Mouse (Mus musculus): ENCODE data around the gene Gm44973. TPM values are rescaled to one million over a fixed set of nuclear protein-coding genes. Genes with fewer than 3 reads are reported as not detected.
"Not testable (repeated sequence)": the region's sequence is repeated elsewhere in the genome, so short reads cannot be mapped to it uniquely, and the experiment has no call there.

The Gm44973 gene
- total RNA-seq (2021), result not detected
- long read RNA-seq, experiment 1, partial matches to known transcripts, result 0 of 3 reads
- long read RNA-seq, experiment 1, other reads (novel, unspliced or antisense), result 3 of 3 reads
- long read RNA-seq, experiment 2, partial matches to known transcripts, result 0 of 3 reads
- long read RNA-seq, experiment 2, other reads (novel, unspliced or antisense), result 3 of 3 reads

DNA sequence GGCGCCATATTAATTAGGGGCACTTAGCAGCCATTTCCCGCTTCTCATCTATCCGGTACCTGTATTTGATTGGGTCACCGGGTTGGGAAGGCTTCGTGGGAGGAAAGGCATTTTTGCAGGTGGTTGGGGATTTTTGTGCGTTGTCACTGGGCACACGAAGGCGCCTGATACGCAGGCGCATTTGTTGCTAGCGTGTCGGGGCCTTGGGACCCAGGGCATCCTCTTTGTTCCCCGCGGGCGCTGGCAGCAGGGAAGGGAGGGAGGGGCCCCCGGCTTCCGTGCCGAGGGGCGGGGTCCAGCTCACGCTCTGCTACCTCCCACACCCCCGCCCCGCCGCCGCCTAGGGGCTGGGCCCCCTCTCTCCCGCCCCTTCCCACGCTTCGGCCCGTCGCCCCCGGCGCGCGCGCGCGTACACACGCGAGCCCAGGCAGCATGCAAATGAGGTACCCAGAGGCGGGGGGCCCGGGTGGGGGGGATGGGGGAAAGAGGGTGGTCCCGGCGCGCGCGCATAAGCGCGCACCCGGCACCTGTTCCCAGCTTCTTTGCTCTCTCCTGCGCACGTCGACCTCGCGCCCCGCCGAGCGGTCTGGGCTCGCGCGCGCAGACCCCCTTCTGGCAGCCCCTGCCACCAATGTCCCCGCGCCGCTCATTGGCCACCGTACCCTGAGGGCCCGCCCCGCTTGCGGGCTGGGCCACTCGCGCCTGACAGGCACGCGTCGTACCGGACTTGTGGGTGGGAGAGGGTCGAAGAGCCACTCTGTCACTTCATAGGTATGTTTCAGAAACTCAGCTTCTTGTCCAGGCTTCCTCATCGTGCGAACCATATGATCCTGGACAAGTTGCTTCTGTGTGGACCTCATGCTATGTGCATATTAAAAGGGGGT is at the start of gene Gm44973:
Gene Gm44973, plus strand, starts transcription at position 379 of the 884 bp plus-strand sequence.
- peak; percentile 95 to 97 for DNase-seq (ENCODE audit: low spot score in 2 of 2)

DNA sequence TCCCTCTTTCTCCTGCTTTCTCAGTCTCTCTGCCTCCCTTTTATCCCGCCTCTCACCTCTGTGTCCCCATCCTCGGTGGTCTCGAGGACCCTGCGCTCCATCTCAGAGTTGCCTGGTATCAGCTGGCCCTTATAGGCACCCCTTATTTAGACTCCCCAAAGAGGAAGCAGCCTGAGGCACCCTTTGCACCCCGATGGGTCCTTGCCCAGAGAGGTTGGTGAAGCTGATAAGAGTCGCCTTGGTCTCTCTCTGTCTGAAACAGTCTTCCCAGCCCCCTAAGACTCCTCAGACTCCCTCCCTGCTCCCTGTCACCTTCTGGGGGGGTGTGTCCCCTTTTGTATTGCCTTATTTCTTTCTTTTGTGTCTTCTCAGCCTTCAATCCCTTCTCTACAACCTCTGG is 44.2 kb upstream of the Gm44973 start, which contains the start of gene Sbk3:
Gene Sbk3, minus strand, starts transcription at position 101 of the 400 bp plus-strand sequence.
- no peak for DNase-seq (ENCODE audit: low spot score in 2 of 2)

DNA sequence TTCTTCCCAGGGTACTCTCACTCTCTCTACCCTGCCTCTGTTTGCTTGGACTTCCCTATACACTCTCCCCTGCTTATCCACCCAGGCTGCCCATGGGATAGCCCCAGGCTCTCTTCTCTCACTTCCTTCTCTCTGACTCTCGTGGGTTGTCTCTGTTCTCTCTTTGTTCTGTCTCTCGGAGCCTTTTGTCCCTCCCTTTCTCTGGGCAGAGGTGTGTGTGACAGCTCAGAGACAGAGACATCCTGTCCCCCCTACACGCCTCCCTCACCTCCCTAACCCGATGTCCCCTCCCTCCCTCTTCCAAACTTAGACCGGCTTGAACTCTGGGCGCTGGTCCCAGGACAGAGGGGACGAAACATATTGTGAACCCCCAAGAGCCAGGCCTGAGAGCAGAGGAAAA is 43.6 kb upstream of the Gm44973 start:
- DNase-seq (ENCODE audit: low spot score in 2 of 2), result no peak

DNA sequence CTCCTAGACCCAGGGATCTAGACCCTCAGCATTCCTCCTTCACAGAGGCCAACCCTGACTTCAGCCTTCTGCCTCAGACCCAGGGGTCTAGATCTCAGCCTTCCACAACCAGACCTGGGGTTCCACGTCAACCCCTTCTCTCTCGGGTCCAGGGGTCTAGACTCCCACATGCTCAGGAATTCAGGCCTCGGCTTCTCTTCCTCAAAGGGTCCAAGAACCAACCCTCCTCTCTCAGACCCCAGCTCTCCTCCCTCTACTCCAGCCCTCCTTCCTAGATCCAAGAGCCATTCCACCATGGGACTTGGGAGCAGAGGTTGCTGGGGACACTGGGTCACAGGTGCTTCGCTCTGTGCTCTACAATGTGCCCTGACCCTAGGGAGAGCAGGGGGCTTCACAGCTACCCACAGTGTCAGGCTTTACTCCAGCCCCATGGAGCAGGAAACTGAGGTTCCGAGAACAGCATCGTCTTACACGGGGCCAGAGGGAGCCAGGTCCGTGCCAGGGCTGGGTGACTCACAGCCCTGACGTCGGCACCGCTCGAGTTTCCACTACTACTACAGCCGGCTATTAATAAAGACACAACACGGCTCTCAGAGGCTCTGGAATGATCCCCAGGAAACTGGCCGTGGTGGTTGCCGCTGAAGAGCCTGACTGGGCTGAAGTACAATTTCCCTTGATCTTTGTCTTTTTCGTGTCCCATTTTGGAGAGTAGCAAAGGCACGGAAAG is 42.8 kb upstream of the Gm44973 start:
- peak in 1 of 2 experiments; percentile 59 for DNase-seq (ENCODE audit: low spot score in 2 of 2)

DNA sequence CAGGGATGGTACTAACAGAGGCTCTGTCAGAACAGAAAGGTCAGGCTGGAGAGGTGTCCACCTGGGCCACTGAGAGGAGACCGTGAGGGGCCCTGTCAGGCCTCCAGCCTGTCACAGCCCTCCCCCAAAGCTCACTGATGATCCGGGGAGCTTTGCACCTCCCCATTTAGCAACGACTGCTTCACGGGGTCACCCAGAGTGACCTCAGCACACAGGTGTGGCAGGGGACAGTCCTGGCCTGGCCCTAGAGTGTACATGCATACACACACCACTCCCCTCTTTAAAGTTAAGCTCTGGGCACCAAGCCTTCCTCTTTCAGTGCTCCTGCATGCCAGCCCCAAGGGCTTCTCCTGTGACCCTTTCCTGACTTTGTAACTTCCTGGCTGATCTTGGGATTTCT is 39.8 kb upstream of the Gm44973 start:
- no peak for DNase-seq (ENCODE audit: low spot score in 2 of 2)

- DNase-seq (ENCODE audit: low spot score in 2 of 2), result no peak
Observed at GRCm38 (mm10) chr7:4976832-4977231, 38.5 kb upstream of the Gm44973 start.

- DNase-seq (ENCODE audit: low spot score in 2 of 2), result no peak
Observed at GRCm38 (mm10) chr7:4988250-4988649, 27.0 kb upstream of the Gm44973 start.

DNA sequence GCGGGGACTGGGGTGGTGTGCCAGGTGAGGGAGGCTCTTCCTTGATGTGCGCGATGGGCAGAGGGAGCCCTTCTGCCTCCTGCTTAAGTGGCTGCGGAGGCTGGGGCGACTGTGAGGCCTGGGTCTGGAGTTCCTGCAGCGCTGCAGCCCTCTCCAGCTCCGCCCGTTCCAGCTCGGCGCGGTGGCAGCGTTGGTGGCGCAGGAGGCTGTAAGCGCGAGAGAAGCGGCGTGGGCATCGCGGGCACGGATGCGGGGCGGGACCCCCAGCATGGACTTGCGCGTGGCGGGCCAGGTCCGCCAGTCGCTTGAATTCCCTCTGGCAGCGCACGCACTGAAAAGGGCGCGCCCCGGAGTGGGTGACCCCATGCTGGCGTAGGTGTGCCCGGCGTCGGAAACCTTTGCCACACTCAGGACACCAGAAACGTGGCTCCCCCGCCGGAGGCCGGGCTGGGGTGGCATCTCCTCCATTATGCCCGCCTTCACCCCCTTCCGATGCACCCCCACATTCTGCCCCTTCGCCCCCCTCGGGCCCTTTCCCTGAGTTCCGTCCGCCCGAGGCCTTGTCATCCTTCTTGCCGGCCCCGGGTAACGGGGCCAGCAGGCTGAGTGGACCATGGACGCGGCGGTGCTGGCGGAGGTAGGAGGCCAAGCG is 21.8 kb upstream of the Gm44973 start:
- no peak for DNase-seq (ENCODE audit: low spot score in 2 of 2)

- no peak for DNase-seq (ENCODE audit: low spot score in 2 of 2)
Observed at GRCm38 (mm10) chr7:4993999-4994788, 21.1 kb upstream of the Gm44973 start.

DNA sequence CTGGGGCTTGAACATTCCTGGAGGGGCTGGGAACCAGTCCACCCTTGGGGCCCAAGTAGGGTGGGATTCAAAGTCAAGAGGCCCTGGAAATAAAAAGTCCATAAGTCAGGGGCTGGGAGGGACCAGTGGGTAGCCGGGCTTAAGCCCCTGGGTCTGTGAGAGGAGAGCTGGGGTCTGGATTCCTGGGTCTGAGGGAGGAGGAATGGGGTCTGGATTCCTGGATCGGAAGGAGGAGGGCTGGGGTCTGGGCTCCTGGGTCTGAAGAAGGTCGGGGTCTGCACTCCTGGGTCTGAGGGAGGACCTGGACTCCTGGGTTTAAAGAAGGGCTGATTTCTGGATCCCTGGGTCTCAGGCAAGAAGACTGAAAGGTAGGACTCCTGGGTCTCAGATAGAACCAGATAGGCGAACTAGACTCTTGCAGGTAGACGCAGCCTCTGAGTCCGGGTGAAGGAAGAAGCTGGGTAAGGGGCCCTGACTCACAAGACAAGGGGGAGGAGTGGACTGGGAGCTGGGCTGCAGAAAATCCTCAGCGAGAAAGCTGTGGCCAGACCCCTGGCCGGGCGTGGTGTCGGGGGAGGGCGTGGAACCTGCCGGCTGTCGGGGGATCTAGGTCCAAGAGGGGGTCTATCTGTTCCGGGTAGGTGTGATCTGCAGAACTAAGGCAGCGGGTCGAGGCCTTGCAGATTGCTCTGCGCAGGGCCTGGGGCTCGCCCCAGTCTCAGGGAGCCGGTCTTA is 19.9 kb upstream of the Gm44973 start:
- peak in 1 of 2 experiments; percentile 28 for DNase-seq (ENCODE audit: low spot score in 2 of 2)

GRCm38 (mm10) chr7:4996003-4996895 is 19.0 kb upstream of the Gm44973 start, which contains the start of gene Zfp579:
Gene Zfp579, minus strand, starts transcription at chr7:4996158.
- DNase-seq (ENCODE audit: low spot score in 2 of 2), result peak; percentile 93 to 95

DNA sequence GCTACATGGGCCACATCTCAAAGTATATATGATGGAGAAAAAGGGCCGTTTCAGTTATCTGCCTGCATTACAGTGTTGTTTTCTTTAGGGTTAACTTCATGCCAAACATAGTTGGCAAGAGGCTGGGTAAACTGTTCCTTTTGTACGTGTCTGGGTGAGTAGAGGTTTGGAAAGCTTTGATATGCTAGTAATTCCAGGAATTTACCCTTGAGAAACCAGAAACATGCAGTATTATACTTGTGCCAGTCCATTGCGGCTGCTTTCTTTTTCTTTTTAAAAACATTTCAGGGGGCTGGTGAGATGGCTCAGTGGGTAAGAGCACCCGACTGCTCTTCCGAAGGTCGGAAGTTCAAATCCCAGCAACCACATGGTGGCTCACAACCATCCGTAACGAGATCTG is 18.4 kb upstream of the Gm44973 start:
- no peak for DNase-seq (ENCODE audit: low spot score in 2 of 2)

DNA sequence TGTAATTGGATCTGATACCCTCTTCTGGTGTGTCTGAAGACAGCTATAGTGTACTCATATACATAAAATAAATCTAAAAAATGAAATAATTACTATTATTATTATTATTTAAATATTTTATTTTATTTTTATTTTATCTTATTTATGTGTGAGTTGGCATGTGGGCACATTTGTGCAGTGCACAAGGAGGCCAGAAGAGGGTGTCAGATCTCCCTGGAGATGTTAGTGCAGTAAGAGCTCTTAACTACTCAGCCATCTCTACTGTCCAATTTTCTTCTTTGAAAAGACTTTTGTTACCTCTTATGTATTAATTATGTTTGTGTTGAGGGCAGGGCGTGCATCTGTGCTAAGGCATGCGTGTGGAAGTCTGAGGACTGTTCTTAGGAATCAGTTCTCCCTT is 15.4 kb upstream of the Gm44973 start:
- no peak for DNase-seq (ENCODE audit: low spot score in 2 of 2)

DNA sequence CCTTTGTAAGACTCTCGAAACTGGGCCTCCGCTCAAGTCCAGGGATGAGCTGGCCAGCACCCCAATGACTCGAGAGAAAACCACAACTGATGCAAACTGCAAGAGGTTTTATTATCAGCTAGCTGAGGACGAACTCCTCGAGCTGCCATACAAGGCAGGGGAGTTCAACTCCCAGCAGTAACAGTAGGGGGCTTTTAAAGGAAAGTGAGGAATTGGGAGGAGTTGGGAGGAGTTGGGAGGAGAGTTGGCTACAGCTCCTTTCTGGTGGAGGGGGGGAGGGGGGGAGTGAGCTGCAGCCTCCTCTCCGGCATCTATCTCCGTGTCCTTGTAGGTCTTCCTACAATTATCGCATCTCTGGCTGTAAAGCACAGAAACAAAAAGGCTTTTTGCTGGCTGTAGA is 12.4 kb upstream of the Gm44973 start:
- not testable (repeated sequence) for DNase-seq (ENCODE audit: low spot score in 2 of 2)

GRCm38 (mm10) chr7:5008229-5008628 is 7.1 kb upstream of the Gm44973 start:
- no peak for DNase-seq (ENCODE audit: low spot score in 2 of 2)

DNA sequence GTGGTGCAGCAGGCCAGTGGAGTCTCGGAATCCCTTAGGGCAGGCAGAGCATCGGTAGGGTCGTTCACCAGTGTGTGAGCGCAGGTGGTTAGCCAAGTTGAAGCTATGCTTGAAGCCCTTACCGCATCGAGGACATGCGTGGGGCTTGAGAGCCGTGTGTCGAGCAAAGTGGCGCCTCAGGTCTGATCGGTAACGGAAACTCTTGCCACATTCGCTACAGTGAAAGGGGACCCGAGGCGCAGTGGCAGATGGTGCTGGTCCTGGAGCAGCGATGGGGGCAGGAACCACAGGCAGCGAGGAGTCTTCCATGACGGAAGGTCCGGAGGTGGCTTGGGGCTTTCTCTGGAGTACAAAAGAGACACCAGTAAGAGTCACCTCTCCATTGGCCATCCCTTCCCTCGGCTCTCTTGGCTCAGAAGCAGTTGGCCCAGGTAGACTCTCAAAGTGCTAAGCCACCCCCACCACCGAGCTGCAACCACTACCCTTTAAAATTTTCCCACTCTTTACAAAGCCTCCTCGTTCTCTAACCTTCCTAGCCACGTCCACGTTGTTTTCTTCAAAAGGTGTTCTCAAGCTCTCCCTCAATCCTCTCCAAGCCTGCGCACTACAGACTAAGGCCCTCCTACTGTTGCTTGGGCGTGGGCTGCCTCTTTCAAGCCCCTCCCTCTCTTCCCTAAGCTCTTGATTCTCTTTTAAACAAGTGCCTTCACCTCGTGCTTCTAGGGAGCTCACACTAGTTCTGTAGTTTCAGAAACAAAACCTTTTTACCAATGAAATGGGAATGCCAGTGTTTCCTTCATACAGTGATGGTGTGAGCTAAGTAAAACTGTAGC is 2.4 kb upstream of the Gm44973 start:
- DNase-seq (ENCODE audit: low spot score in 2 of 2), result no peak

GRCm38 (mm10) chr7:5014251-5015117 is 812 bp upstream of the Gm44973 start, which contains the start of the genes Zfp524 and Fiz1:
Gene Zfp524, plus strand, starts transcription at chr7:5014415.
Gene Fiz1, minus strand, starts transcription at chr7:5014697.
- DNase-seq (ENCODE audit: low spot score in 2 of 2), result peak; percentile 95 to 96

All from gastrocnemius, postnatal 4 days (tissue).